Mouse (Mus musculus): ENCODE data around the gene Kirrel3. TPM values are rescaled to one million over a fixed set of nuclear protein-coding genes. Genes with fewer than 3 reads are reported as not detected.

The Kirrel3 gene
- total RNA-seq, 2 experiments from 2014 or later = not detected

GRCm38 (mm10) chr9:34592073-34592610 lies 106.4 kb downstream of the Kirrel3 start:
- ATAC-seq (replicated peaks; ENCODE audit: poor library complexity) = no peak

GRCm38 (mm10) chr9:34593889-34594288 lies 108.2 kb downstream of the Kirrel3 start:
- ATAC-seq (replicated peaks; ENCODE audit: poor library complexity) = no peak

- ATAC-seq (replicated peaks; ENCODE audit: poor library complexity) = no peak
Measured at GRCm38 (mm10) chr9:34600326-34600725, 114.6 kb downstream of the Kirrel3 start.

- ATAC-seq (replicated peaks; ENCODE audit: poor library complexity) = no peak
Measured at GRCm38 (mm10) chr9:34603750-34604149, 118.1 kb downstream of the Kirrel3 start.

- ATAC-seq (replicated peaks; ENCODE audit: poor library complexity) = peak; percentile 97
Measured at GRCm38 (mm10) chr9:34604931-34605330, 119.2 kb downstream of the Kirrel3 start.

- ATAC-seq (replicated peaks; ENCODE audit: poor library complexity) = no peak
Measured at GRCm38 (mm10) chr9:34605486-34605885, 119.8 kb downstream of the Kirrel3 start.

- no peak for ATAC-seq (replicated peaks; ENCODE audit: poor library complexity)
Measured at GRCm38 (mm10) chr9:34607976-34608375, 122.3 kb downstream of the Kirrel3 start.

- no peak for ATAC-seq (replicated peaks; ENCODE audit: poor library complexity)
Measured at GRCm38 (mm10) chr9:34612886-34613769, 127.4 kb downstream of the Kirrel3 start.

GRCm38 (mm10) chr9:34618099-34618498 lies 132.4 kb downstream of the Kirrel3 start:
- ATAC-seq (replicated peaks; ENCODE audit: poor library complexity) = no peak

GRCm38 (mm10) chr9:34619913-34620312 lies 134.2 kb downstream of the Kirrel3 start:
- no peak for ATAC-seq (replicated peaks; ENCODE audit: poor library complexity)

- ATAC-seq (replicated peaks; ENCODE audit: poor library complexity) = no peak
Measured at GRCm38 (mm10) chr9:34623526-34623925, 137.8 kb downstream of the Kirrel3 start.

GRCm38 (mm10) chr9:34624021-34624420 lies 138.3 kb downstream of the Kirrel3 start:
- ATAC-seq (replicated peaks; ENCODE audit: poor library complexity) = no peak

GRCm38 (mm10) chr9:34628841-34629240 lies 143.1 kb downstream of the Kirrel3 start:
- ATAC-seq (replicated peaks; ENCODE audit: poor library complexity) = no peak

- ATAC-seq (replicated peaks; ENCODE audit: poor library complexity) = no peak
Measured at GRCm38 (mm10) chr9:34635696-34636095, 150.0 kb downstream of the Kirrel3 start.

- ATAC-seq (replicated peaks; ENCODE audit: poor library complexity) = no peak
Measured at GRCm38 (mm10) chr9:34643917-34644316, 158.2 kb downstream of the Kirrel3 start.

GRCm38 (mm10) chr9:34644392-34644791 lies 158.7 kb downstream of the Kirrel3 start:
- ATAC-seq (replicated peaks; ENCODE audit: poor library complexity) = no peak

GRCm38 (mm10) chr9:34646831-34647230 lies 161.1 kb downstream of the Kirrel3 start:
- ATAC-seq (replicated peaks; ENCODE audit: poor library complexity) = no peak

- ATAC-seq (replicated peaks; ENCODE audit: poor library complexity) = no peak
Measured at GRCm38 (mm10) chr9:34652278-34652677, 166.6 kb downstream of the Kirrel3 start.

GRCm38 (mm10) chr9:34653141-34653540 lies 167.4 kb downstream of the Kirrel3 start:
- no peak for ATAC-seq (replicated peaks; ENCODE audit: poor library complexity)

- no peak for ATAC-seq (replicated peaks; ENCODE audit: poor library complexity)
Measured at GRCm38 (mm10) chr9:34660566-34660965, 174.9 kb downstream of the Kirrel3 start.

GRCm38 (mm10) chr9:34663412-34663811 lies 177.7 kb downstream of the Kirrel3 start:
- no peak for ATAC-seq (replicated peaks; ENCODE audit: poor library complexity)

- ATAC-seq (replicated peaks; ENCODE audit: poor library complexity) = no peak
Measured at GRCm38 (mm10) chr9:34665361-34666129, 179.9 kb downstream of the Kirrel3 start.
